Mouse (Mus musculus): ENCODE measurements around the gene Nwd1.

DNA sequence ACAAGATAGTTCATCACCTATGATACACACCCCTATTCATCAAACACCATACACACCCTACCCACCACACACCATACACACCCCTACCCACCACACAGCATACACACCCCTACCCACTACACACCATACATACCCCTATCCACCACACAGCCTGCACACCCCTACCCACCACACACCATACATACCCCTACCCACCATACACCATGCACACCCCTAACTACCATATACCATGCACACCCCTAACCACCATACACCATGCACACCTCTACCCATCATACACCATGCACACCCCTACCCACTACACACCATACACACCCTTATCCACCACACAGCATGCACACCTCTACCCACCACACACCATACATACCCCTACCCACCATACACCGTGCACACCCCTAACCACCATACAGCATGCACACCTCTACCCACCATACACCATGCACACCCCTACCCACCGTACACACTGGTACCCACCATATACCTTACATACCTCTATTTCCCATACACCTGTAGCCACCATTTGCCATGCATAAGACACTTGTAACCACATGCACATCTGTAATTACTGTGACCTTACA is 51.9 kb downstream of the Nwd1 start:
- TF ChIP-seq CTCF (IDR thresholded peaks at IDR 0.05; ENCODE audit: control insufficient read depth, insufficient read depth, low read length) (no peak), POLR2A (IDR thresholded peaks at IDR 0.05; ENCODE audit: borderline replicate concordance, control insufficient read depth, low read depth, low read length) (no peak)
